Mouse (Mus musculus) midbrain, embryonic 14.5 days (tissue): ENCODE data around the gene Ppfibp1. TPM values are rescaled to one million over a fixed set of nuclear protein-coding genes. Genes with fewer than 3 reads are reported as not detected.

ENCODE experiments used
- ATAC-seq: fragments of 200-750 bp; cut with Nextera tagmentation; 2 replicates; pipeline ENCODE4 v1.8.0; 2017; ENCODE audit warnings: moderate number of reproducible peaks, moderate library complexity; ENCODE audit not compliant: low FRiP score, low TSS enrichment
- DNase-seq: peaks from one replicate; pipeline ENCODE4 v3.0.0-alpha.2; 2015
- H3K27ac ChIP-seq: fragments of 300-500 bp; sonication (generic); replicated peaks from 2 replicates; pipeline ENCODE4 v1.5.1; 2014; ENCODE audit warnings: mild to moderate bottlenecking, low read depth, low read length, moderate library complexity
- H3K27me3 ChIP-seq: fragments of 300-500 bp; sonication (generic); 2 replicates; pipeline ENCODE4 v1.6.1; 2014; ENCODE audit warnings: low read length, control low read depth, mixed read lengths; ENCODE audit not compliant: control insufficient read depth, insufficient read depth
- H3K36me3 ChIP-seq: fragments of 300-500 bp; sonication (generic); 2 replicates; pipeline ENCODE4 v1.6.1; 2014; ENCODE audit warnings: low read length, control low read depth; ENCODE audit not compliant: control insufficient read depth, insufficient read depth
- H3K4me1 ChIP-seq: fragments of 300-500 bp; sonication (generic); 2 replicates; pipeline ENCODE4 v1.6.1; 2014; ENCODE audit warnings: mild to moderate bottlenecking, antibody characterized with exemption, low read length, control low read depth; ENCODE audit not compliant: control insufficient read depth, insufficient read depth
- H3K4me2 ChIP-seq: fragments of 300-500 bp; sonication (generic); 2 replicates; pipeline ENCODE4 v1.6.1; 2014; ENCODE audit warnings: mild to moderate bottlenecking, low read length, moderate library complexity
- H3K4me3 ChIP-seq: fragments of 300-500 bp; sonication (generic); replicated peaks from 2 replicates; pipeline ENCODE4 v1.5.1; 2014; ENCODE audit warnings: low read depth, low read length
- H3K9ac ChIP-seq: fragments of 300-500 bp; sonication (generic); replicated peaks from 2 replicates; pipeline ENCODE4 v1.6.1; 2014; ENCODE audit warnings: mild to moderate bottlenecking, low read length, moderate library complexity
- H3K9me3 ChIP-seq: fragments of 300-500 bp; sonication (generic); 2 replicates; pipeline ENCODE4 v1.6.1; 2016; ENCODE audit warnings: low read length, control low read depth, mixed read lengths; ENCODE audit not compliant: control insufficient read depth
- WGBS: fragments of 180-500 bp; shearing (Covaris S2); extraction: QIAGEN DNeasy Blood & Tissue Kit; methylation state at CpG from one replicate; pipeline ENCODE4 v1.1.7; 2014; 5-methylcytosine and 5-hydroxymethylcytosine counted together
- polyA plus RNA-seq: library from polyadenylated mRNA; unstranded; fragments of >200 nt; fragmentation: Nextera tagmentation; extraction: Ambion mirVana; gene quantifications from 2 replicates; pipeline ENCODE4 v1.2.1, GENCODE M21; 2014

Gene Ppfibp1
- polyA plus RNA-seq, 1 experiment from 2014 or later: 13.4 TPM

- Histone ChIP-seq H3K9ac (peak overlapping the region; percentile 61), H3K27me3 (no peaks in the 10 kb centered on the region), H3K4me1 (no peaks in the 10 kb centered on the region), H3K4me2 (peak overlapping the region; percentile 88), H3K27ac (0 out of 2 replicates have a peak overlapping the region, but pooled peaks have one; percentile 20), H3K4me3 (peak overlapping the region; percentile 68), H3K9me3 (no peaks in the 10 kb centered on the region), H3K36me3 (no peaks in the 10 kb centered on the region)
- no peak for DNase-seq
- peak; percentile 14; the same call in 1 of the 2 replicates for ATAC-seq
- 7% methylated on average over 26 of the region's 26 CpGs for WGBS
These were observed 588 bp downstream of the Ppfibp1 start for GRCm38 (mm10) chr6:146888660-146889490.

GRCm38 (mm10) chr6:146890215-146890614, 1.9 kb downstream of the Ppfibp1 start:
- Histone ChIP-seq H3K4me2 (no peak overlapping the region), H3K36me3 (no peaks in the 10 kb centered on the region), H3K9me3 (no peaks in the 10 kb centered on the region), H3K27me3 (no peaks in the 10 kb centered on the region), H3K4me1 (no peaks in the 10 kb centered on the region), H3K4me3 (no peak overlapping the region), H3K9ac (no peak overlapping the region), H3K27ac (no peak overlapping the region)
- WGBS: 68% methylated on average over 2 of the region's 2 CpGs
- DNase-seq (no peak), ATAC-seq (no peak)

GRCm38 (mm10) chr6:146890633-146891032, 2.3 kb downstream of the Ppfibp1 start:
- Histone ChIP-seq H3K27ac (no peak overlapping the region), H3K9ac (no peak overlapping the region)

GRCm38 (mm10) chr6:146893890-146894289, 5.6 kb downstream of the Ppfibp1 start:
- H3K4me1 ChIP-seq: no peaks in the 10 kb centered on the region
- no peak overlapping the region for H3K4me3 ChIP-seq
- DNase-seq: no peak
- no peak overlapping the region for H3K27ac ChIP-seq
- H3K4me2 ChIP-seq: no peak overlapping the region
- H3K36me3 ChIP-seq: no peaks in the 10 kb centered on the region
- no peak overlapping the region for H3K9ac ChIP-seq
- no peaks in the 10 kb centered on the region for H3K9me3 ChIP-seq
- 81% methylated on average over 2 of the region's 2 CpGs for WGBS
- ATAC-seq: no peak
- H3K27me3 ChIP-seq: no peaks in the 10 kb centered on the region

More at GRCm38 (mm10) chr6:146890633-146891032, 2.3 kb downstream of the Ppfibp1 start:
- ATAC-seq: no peak
- Histone ChIP-seq H3K4me1 (no peaks in the 10 kb centered on the region), H3K27me3 (no peaks in the 10 kb centered on the region), H3K9me3 (no peaks in the 10 kb centered on the region), H3K4me2 (no peak overlapping the region), H3K36me3 (no peaks in the 10 kb centered on the region), H3K4me3 (no peak overlapping the region)
- DNase-seq: no peak

- DNase-seq (no peak), ATAC-seq (no peak)
- Histone ChIP-seq H3K4me1 (no peaks in the 10 kb centered on the region), H3K9ac (no peak overlapping the region), H3K27ac (no peak overlapping the region), H3K4me3 (no peak overlapping the region), H3K9me3 (no peaks in the 10 kb centered on the region), H3K36me3 (no peaks in the 10 kb centered on the region), H3K4me2 (no peak overlapping the region), H3K27me3 (no peaks in the 10 kb centered on the region)
- 92% methylated on average over 6 of the region's 6 CpGs for WGBS
These were observed 10.4 kb downstream of the Ppfibp1 start for GRCm38 (mm10) chr6:146898709-146899108.

- Histone ChIP-seq H3K4me2 (no peak overlapping the region), H3K4me1 (no peaks in the 10 kb centered on the region), H3K4me3 (no peak overlapping the region), H3K9me3 (no peaks in the 10 kb centered on the region), H3K27ac (no peak overlapping the region), H3K27me3 (no peaks in the 10 kb centered on the region), H3K9ac (no peak overlapping the region), H3K36me3 (no peaks in the 10 kb centered on the region)
- 95% methylated on average over 2 of the region's 2 CpGs for WGBS
- ATAC-seq: no peak
- no peak for DNase-seq
These were observed 11.4 kb downstream of the Ppfibp1 start for GRCm38 (mm10) chr6:146899647-146900046.

GRCm38 (mm10) chr6:146901929-146902328, 13.6 kb downstream of the Ppfibp1 start:
- Histone ChIP-seq H3K9me3 (no peaks in the 10 kb centered on the region), H3K27ac (no peak overlapping the region), H3K4me1 (no peaks in the 10 kb centered on the region), H3K4me2 (no peak overlapping the region), H3K4me3 (no peak overlapping the region), H3K9ac (no peak overlapping the region), H3K36me3 (no peaks in the 10 kb centered on the region), H3K27me3 (no peaks in the 10 kb centered on the region)
- ATAC-seq (no peak), DNase-seq (no peak)
- WGBS: 95% methylated on average over 4 of the region's 4 CpGs

GRCm38 (mm10) chr6:146903632-146904031, 15.3 kb downstream of the Ppfibp1 start:
- WGBS: 90% methylated on average over 2 of the region's 2 CpGs
- Histone ChIP-seq H3K4me3 (no peak overlapping the region), H3K9ac (no peak overlapping the region), H3K27me3 (no peaks in the 10 kb centered on the region), H3K27ac (no peak overlapping the region), H3K36me3 (no peaks in the 10 kb centered on the region), H3K4me1 (no peaks in the 10 kb centered on the region), H3K9me3 (no peaks in the 10 kb centered on the region), H3K4me2 (no peak overlapping the region)
- no peak for DNase-seq
- no peak for ATAC-seq

GRCm38 (mm10) chr6:146904707-146905106, 16.4 kb downstream of the Ppfibp1 start:
- 71% methylated on average over 3 of the region's 3 CpGs for whole genome bisulfite sequencing
- H3K36me3 ChIP-seq: no peaks in the 10 kb centered on the region
- H3K4me3 ChIP-seq: no peak overlapping the region
- H3K9me3 ChIP-seq: no peaks in the 10 kb centered on the region
- H3K27ac ChIP-seq: no peak overlapping the region
- H3K27me3 ChIP-seq: no peaks in the 10 kb centered on the region
- H3K4me2 ChIP-seq: no peak overlapping the region
- no peaks in the 10 kb centered on the region for H3K4me1 ChIP-seq
- ATAC-seq (no peak), DNase-seq (no peak)
- H3K9ac ChIP-seq: no peak overlapping the region
